Mouse (Mus musculus) spleen, adult 2 months (tissue): ENCODE measurements at regions not wholly inside any gene's neighbourhood (a gene's known extent, or its start where the extent isn't known, plus 50 kb on each side); places are given as distances from the start of the nearest gene placed in this dataset.

Experiments used
- CTCF ChIP-seq: fragments of 200-500 bp; IDR thresholded peaks from 2 replicates; pipeline ENCODE4 v1.5.1; 2011; ENCODE audit warnings: mild to moderate bottlenecking, inconsistent platforms; ENCODE audit not compliant: insufficient read depth, insufficient read length, insufficient replicate concordance; ENCODE audit errors: extremely low read depth
- POLR2A ChIP-seq: fragments of 200-500 bp; IDR thresholded peaks from 2 replicates; pipeline ENCODE4 v1.6.1; 2011; ENCODE audit warnings: low read depth, low read length, inconsistent platforms

- no peak for TF ChIP-seq CTCF
- no peak for TF ChIP-seq POLR2A
Measured at GRCm38 (mm10) chr3:130900846-130901245, 170.6 kb upstream of the Rpl34 start.
